Mouse (Mus musculus) embryonic facial prominence, embryonic 14.5 days (tissue): Measurements from ENCODE around the gene Zscan25. TPM values are rescaled to one million over a fixed set of nuclear protein-coding genes. Genes with fewer than 3 reads are reported as not detected.
A peak's percentile ranks its signal among the peaks of the same experiment; 100 is the strongest.
"Not testable (repeated sequence)": the region's sequence is repeated elsewhere in the genome, so short reads cannot be mapped to it uniquely, and the experiment has no call there.

Experiments used
- ATAC-seq: fragments of 200-750 bp; cut with Nextera tagmentation; 2 replicates; pipeline ENCODE4 v1.8.0; 2017; ENCODE audit warnings: low read depth, moderate number of reproducible peaks, moderate TSS enrichment
- DNase-seq: peaks from one replicate; pipeline ENCODE4 v3.0.0-alpha.2; 2015; ENCODE audit warnings: low spot score
- H3K27ac ChIP-seq: fragments of 300-500 bp; sonication (generic); replicated peaks from 2 replicates; pipeline ENCODE4 v1.5.1; 2014; ENCODE audit warnings: low read depth, mild to moderate bottlenecking, low read length, moderate library complexity
- H3K27me3 ChIP-seq: fragments of 300-500 bp; sonication (generic); replicated peaks from 2 replicates; pipeline ENCODE4 v1.6.1; 2014; ENCODE audit warnings: low read length; ENCODE audit not compliant: control insufficient read depth, insufficient read depth
- H3K36me3 ChIP-seq: fragments of 300-500 bp; sonication (generic); 2 replicates; pipeline ENCODE4 v1.6.1; 2014; ENCODE audit warnings: low read length, mixed read lengths; ENCODE audit not compliant: control insufficient read depth, insufficient read depth
- H3K4me1 ChIP-seq: fragments of 300-500 bp; sonication (generic); 2 replicates; pipeline ENCODE4 v1.6.1; 2014; ENCODE audit warnings: antibody characterized with exemption, low read length; ENCODE audit not compliant: control insufficient read depth, insufficient read depth
- H3K4me2 ChIP-seq: fragments of 300-500 bp; sonication (generic); 2 replicates; pipeline ENCODE4 v1.6.1; 2014; ENCODE audit warnings: low read depth, mild to moderate bottlenecking, low read length, moderate library complexity, mixed read lengths
- H3K4me3 ChIP-seq: fragments of 300-500 bp; sonication (generic); 2 replicates; pipeline ENCODE4 v1.5.1; 2014; ENCODE audit warnings: low read depth, mild to moderate bottlenecking, low read length
- H3K9ac ChIP-seq: fragments of 300-500 bp; sonication (generic); 2 replicates; pipeline ENCODE4 v1.6.1; 2014; ENCODE audit warnings: low read depth, mild to moderate bottlenecking, low read length, moderate library complexity, mixed read lengths
- H3K9me3 ChIP-seq: fragments of 300-500 bp; sonication (generic); 2 replicates; pipeline ENCODE4 v1.6.1; 2016; ENCODE audit warnings: low read length; ENCODE audit not compliant: control insufficient read depth
- WGBS: fragments of 180-500 bp; shearing (Covaris S2); extraction: QIAGEN DNeasy Blood & Tissue Kit; methylation state at CpG from one replicate; pipeline ENCODE4 v1.1.7; 2014; 5-methylcytosine and 5-hydroxymethylcytosine counted together
- polyA plus RNA-seq: library from polyadenylated mRNA; unstranded; fragments of >200 nt; fragmentation: Nextera tagmentation; extraction: Ambion mirVana; gene quantifications from 2 replicates; pipeline ENCODE4 v1.2.1, GENCODE M21; 2014

Gene Zscan25
- polyA plus RNA-seq, result 0.45 and 0.63 TPM in 2 replicates

DNA sequence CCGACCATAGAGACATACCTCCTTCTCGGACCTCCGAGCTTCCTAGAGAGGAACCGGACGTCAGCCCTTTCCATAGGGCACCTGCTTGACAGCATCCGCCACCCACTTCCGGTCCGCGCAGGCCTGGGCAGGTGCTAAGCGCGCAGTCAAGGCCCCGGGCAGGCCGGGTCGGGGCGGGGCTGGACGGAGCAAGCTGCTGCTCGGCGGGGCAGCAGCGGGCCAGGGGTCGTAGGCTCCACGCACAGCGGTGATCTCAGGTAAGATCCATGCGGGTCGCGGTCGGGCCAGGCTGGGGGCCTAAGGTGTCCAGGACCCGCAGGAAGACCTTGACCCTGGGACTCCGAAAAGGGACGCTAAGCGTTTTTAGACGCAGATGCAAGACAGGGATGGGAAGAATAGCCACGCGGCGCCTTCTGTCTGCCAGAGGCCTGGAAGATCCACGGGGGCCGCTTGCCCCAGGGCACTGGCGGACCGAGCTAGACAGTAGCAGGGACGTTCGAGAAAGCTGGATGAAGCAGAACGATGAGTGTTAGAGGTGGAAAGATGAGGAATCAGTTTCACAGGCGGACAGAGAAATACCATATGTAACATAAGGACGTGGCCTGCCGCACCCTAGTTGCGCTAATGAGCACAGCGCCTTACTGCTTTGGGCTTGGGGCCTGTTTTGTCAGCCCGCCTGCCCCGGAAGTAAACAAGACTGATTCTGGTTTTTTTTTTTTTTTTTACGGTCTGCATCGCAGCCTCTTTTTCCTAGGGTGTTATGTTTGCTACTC lies at the start of gene Zscan25:
TSS of gene Zscan25 (plus strand) at position 130 of the 773 bp plus-strand sequence.
- peaks cover 3% of the 10 kb centered on the region; the same call in 1 of the 2 replicates for H3K4me1 ChIP-seq
- ATAC-seq, result peak; percentile 99

DNA sequence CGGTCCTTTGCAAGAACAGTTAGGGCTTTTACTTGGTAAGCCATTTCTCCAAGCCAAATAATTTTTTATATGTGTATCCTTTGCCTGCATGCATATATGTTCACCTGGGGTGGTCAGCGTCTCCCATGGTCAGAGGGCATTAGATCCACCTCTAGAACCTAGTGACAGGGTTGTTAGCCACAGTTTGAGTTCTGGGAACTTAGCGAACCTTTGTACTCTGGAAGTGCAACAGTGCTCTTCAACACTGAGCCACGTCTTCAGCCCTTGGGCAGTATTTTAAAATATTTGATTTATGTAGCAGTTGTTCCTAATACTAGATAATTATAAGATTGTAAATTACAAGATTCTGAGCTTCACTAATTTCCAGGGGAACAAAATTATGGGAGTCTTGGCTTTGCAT lies 49.7 kb upstream of the Zscan25 start:
- H3K9ac ChIP-seq, result no peak overlapping the region
- WGBS, result 81% methylated on average over 4 of the region's 4 CpGs

More for the DNA sequence above, at the start of gene Zscan25:
- H3K27me3 ChIP-seq, result no peaks in the 10 kb centered on the region
- H3K9me3 ChIP-seq, result no peaks in the 10 kb centered on the region
- WGBS, result under 1% methylated on average over 39 of the region's 50 CpGs
- H3K9ac ChIP-seq, result peak within 1 kb of the TSS; percentile 91
- H3K4me2 ChIP-seq, result peak within 1 kb of the TSS; percentile 89
- H3K36me3 ChIP-seq, result peaks cover 28% of the 10 kb centered on the region
- DNase-seq, result peak; percentile 96
- H3K4me3 ChIP-seq, result peak within 1 kb of the TSS; percentile 73
- H3K27ac ChIP-seq, result peak within 1 kb of the TSS; percentile 79

DNA sequence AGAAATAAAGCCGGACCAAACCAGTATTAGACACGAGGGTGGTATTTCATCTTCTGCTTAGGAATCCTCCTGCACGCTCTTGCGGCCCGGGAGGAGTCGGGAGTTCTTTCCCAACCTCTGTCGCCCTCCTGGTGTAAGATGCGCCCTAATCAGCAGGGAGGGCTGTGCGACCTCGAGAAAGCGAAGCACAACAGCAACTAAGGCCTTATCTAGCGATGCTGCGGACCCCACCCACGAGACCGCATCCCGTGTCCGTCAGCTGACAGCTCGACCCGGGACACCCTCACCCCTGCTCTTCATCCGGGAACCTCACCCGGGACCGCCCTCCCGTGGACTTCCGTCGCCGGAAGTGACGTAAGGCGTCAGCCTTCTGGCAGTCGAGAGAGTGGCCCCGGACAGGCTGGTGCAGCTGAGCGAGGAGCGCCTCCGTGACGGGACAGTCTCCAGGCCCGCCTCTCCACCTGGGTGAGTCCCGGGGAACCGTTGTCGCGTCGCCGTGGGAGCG lies 48.9 kb upstream of the Zscan25 start, which contains the start of gene Zfp655:
TSS of gene Zfp655 (plus strand) at position 349 of the 505 bp plus-strand sequence.
- H3K27ac ChIP-seq, result peak within 1 kb of the TSS; percentile 91
- H3K4me3 ChIP-seq, result peak within 1 kb of the TSS; percentile 99
- 0% methylated on average over 28 of the region's 42 CpGs for WGBS
- DNase-seq, result peak; percentile 97
- H3K27me3 ChIP-seq, result no peaks in the 10 kb centered on the region
- peak; percentile 99 for ATAC-seq
- H3K9me3 ChIP-seq, result no peaks in the 10 kb centered on the region
- peaks cover 8% of the 10 kb centered on the region; the same call in 1 of the 2 replicates for H3K4me1 ChIP-seq
- peak within 1 kb of the TSS; percentile 99 for H3K9ac ChIP-seq
- peak within 1 kb of the TSS; percentile 65 for H3K4me2 ChIP-seq
- peaks cover 25% of the 10 kb centered on the region for H3K36me3 ChIP-seq

More for the DNA sequence above, 49.7 kb upstream of the Zscan25 start:
- Histone ChIP-seq H3K9me3 (no peaks in the 10 kb centered on the region), H3K27me3 (no peaks in the 10 kb centered on the region), H3K36me3 (peaks cover 17% of the 10 kb centered on the region), H3K4me3 (peak overlapping the region; percentile 99; the same call in 1 of the 2 replicates), H3K4me1 (peaks cover 8% of the 10 kb centered on the region; the same call in 1 of the 2 replicates), H3K4me2 (peak overlapping the region; percentile 65; the same call in 1 of the 2 replicates), H3K27ac (no peak overlapping the region)
- ATAC-seq (no peak), DNase-seq (no peak)

DNA sequence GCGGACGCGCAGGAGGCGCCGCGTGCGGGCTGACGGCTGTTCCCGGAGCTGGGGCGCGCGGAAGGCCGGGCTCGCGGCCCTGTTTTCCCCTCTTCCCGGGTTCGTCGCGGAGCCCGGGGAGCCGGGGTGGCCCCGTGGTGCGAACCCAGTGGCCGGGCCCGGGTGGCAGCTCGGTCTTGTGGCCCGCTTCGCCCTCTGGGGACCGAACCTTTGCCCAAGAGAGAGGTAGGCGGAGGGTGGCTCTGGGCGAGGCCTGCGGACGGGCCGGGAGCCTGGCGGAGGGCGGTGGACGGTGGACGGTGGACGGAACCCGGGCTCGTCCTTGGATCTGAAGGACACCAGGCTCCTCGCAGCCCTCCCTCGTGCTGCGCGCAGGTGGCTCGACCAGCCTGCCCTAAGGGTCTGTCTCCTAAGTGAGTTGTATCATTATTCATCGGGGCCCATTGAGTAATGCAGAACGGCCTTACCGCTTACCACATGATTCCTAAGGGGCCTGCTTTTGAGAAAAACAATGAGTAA lies 48.3 kb upstream of the Zscan25 start:
- H3K4me3 ChIP-seq, result peak overlapping the region; percentile 99
- H3K9me3 ChIP-seq, result no peaks in the 10 kb centered on the region
- 0% methylated on average over 17 of the region's 49 CpGs for WGBS
- peak overlapping the region; percentile 99 for H3K9ac ChIP-seq
- peaks cover 30% of the 10 kb centered on the region for H3K36me3 ChIP-seq
- peak overlapping the region; percentile 91 for H3K27ac ChIP-seq
- H3K4me2 ChIP-seq, result peak overlapping the region; percentile 65
- ATAC-seq (peak; percentile 26; the same call in 1 of the 2 replicates), DNase-seq (peak; percentile 35)
- H3K4me1 ChIP-seq, result peaks cover 8% of the 10 kb centered on the region; the same call in 1 of the 2 replicates
- no peaks in the 10 kb centered on the region for H3K27me3 ChIP-seq

DNA sequence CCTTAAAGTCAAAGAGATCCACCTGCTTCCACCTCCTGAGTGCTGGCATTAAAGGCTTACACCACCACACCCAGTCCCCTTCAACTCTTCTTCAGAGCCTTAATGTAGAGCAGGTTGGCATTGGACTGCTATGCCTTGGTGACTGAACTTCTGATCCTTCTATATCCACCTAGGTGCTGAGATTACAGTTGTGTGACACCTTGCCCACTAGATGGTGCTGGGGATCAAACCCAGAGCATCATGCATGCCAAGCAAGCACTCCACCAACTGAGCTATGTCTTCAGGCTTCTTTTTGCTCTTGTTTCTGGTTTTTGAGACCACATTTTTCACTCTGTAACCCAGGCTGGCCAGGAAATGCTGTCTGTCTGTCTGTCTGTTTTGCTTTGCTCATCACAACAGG lies 45.7 kb upstream of the Zscan25 start:
- DNase-seq, result peak; percentile 24
- no peak overlapping the region for H3K9ac ChIP-seq
- H3K27me3 ChIP-seq, result no peaks in the 10 kb centered on the region
- H3K9me3 ChIP-seq, result no peaks in the 10 kb centered on the region
- H3K27ac ChIP-seq, result no peak overlapping the region
- peaks cover 54% of the 10 kb centered on the region for H3K36me3 ChIP-seq
- no peak for ATAC-seq
- H3K4me2 ChIP-seq, result no peak overlapping the region
- peaks cover 8% of the 10 kb centered on the region; the same call in 1 of the 2 replicates for H3K4me1 ChIP-seq
- H3K4me3 ChIP-seq, result no peak overlapping the region

DNA sequence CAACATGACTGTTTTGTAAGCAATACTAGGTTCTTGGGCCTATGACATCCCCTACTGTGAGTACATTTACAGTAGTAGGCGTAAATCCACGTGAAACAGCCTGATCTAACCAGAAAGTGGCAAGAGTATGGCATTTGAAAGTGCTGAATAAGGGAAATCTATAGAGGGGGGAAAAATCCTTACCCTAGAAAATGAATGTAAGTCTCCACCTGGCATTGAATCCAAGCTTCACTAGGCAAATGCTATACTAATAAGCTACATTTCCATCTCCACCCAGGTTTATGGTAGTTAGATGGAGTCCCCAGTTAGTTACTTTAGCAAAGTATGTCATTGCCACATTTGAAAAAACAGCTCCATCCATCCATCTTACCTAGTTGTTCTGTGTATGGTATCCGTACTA lies 30.8 kb upstream of the Zscan25 start:
- Histone ChIP-seq H3K9me3 (no peaks in the 10 kb centered on the region), H3K4me1 (no peaks in the 10 kb centered on the region), H3K27ac (no peak overlapping the region), H3K27me3 (no peaks in the 10 kb centered on the region), H3K4me2 (no peak overlapping the region), H3K9ac (no peak overlapping the region), H3K36me3 (peaks cover 57% of the 10 kb centered on the region), H3K4me3 (no peak overlapping the region)
- ATAC-seq (no peak), DNase-seq (no peak)
- WGBS, result 96% methylated on average over 3 of the region's 3 CpGs

DNA sequence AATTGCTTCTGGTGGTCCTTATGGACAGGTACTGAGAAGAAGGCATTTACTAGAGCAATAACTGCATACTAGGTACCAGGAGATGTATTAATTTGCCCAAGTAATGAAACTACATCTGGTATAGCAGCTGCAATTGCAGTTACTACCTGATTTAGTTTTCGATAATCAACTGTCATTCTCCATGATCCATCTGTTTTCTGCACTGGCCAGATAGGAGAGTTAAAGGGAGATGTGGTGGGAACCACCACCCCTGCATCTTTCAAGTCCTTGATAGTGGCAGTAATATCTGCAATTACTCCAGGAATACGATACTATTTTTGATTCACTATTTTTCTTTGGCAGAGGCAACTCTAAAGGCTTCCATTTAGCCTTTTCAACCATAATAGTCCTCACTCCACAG lies 6.7 kb upstream of the Zscan25 start:
- not testable (repeated sequence) for H3K27ac ChIP-seq, DNase-seq, H3K9ac ChIP-seq, H3K4me1 ChIP-seq, H3K4me3 ChIP-seq, H3K36me3 ChIP-seq, H3K9me3 ChIP-seq, H3K4me2 ChIP-seq, H3K27me3 ChIP-seq, ATAC-seq
- WGBS, result 81% methylated on average over 2 of the region's 2 CpGs

DNA sequence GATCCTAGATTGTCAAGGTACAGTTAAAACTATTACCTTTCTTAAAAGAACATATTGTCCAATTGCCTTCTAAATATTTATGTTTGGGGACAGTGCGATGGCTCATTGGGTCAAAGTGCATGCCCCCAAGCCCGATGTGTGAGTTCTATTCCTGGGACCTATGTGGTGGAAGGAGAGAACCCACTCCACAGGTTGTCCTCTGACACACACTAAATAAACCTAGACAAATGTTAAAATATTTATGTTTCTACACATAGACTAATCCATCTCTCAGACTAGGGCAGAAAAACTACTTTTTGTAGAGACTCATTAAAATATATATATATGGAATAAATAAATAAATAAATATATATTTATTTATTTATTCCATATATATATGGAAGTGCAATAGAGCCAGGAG lies 352 bp upstream of the Zscan25 start:
- ATAC-seq, result peak; percentile 4; the same call in 1 of the 2 replicates
- H3K9me3 ChIP-seq, result no peaks in the 10 kb centered on the region
- 95% methylated on average over 2 of the region's 2 CpGs for WGBS
- H3K4me1 ChIP-seq, result peaks cover 3% of the 10 kb centered on the region; the same call in 1 of the 2 replicates
- H3K4me3 ChIP-seq, result peak overlapping the region; percentile 73
- H3K36me3 ChIP-seq, result peaks cover 22% of the 10 kb centered on the region
- H3K27me3 ChIP-seq, result no peaks in the 10 kb centered on the region
- no peak overlapping the region for H3K9ac ChIP-seq
- peak overlapping the region; percentile 89; the same call in 1 of the 2 replicates for H3K4me2 ChIP-seq
- no peak overlapping the region for H3K27ac ChIP-seq
- DNase-seq, result no peak
